Mouse (Mus musculus) neural tube, embryonic 11.5 days (tissue): ENCODE measurements around the gene Rnf123. TPM values are rescaled to one million over a fixed set of nuclear protein-coding genes. Genes with fewer than 3 reads are reported as not detected.

Experiments used
- ATAC-seq: fragments of 200-750 bp; cut with Nextera tagmentation; 2 replicates; pipeline ENCODE4 v1.8.0; 2017; ENCODE audit warnings: moderate number of reproducible peaks, mild to moderate bottlenecking, moderate TSS enrichment, moderate library complexity; ENCODE audit not compliant: insufficient read depth, low FRiP score, low TSS enrichment
- DNase-seq: peaks from one replicate; pipeline ENCODE4 v3.0.0-alpha.2; 2015; ENCODE audit warnings: low spot score
- H3K27ac ChIP-seq: fragments of 300-500 bp; sonication (generic); 2 replicates; pipeline ENCODE4 v1.5.1; 2014; ENCODE audit warnings: low read depth, mild to moderate bottlenecking, low read length
- H3K27me3 ChIP-seq: fragments of 300-500 bp; sonication (generic); 2 replicates; pipeline ENCODE4 v1.6.1; 2014; ENCODE audit warnings: mild to moderate bottlenecking, low read length, mixed read lengths; ENCODE audit not compliant: control insufficient read depth, insufficient read depth
- H3K36me3 ChIP-seq: fragments of 300-500 bp; sonication (generic); 2 replicates; pipeline ENCODE4 v1.6.1; 2014; ENCODE audit warnings: mild to moderate bottlenecking, low read length, moderate library complexity, mixed read lengths; ENCODE audit not compliant: control insufficient read depth, insufficient read depth
- H3K4me1 ChIP-seq: fragments of 300-500 bp; sonication (generic); 2 replicates; pipeline ENCODE4 v1.6.1; 2014; ENCODE audit warnings: low read length, mixed read lengths; ENCODE audit not compliant: control insufficient read depth, insufficient read depth
- H3K4me2 ChIP-seq: fragments of 300-500 bp; sonication (generic); 2 replicates; pipeline ENCODE4 v1.6.1; 2014; ENCODE audit warnings: low read depth, mild to moderate bottlenecking, moderate library complexity
- H3K4me3 ChIP-seq: fragments of 300-500 bp; sonication (generic); 2 replicates; pipeline ENCODE4 v1.5.1; 2014; ENCODE audit warnings: low read depth, low read length
- H3K9ac ChIP-seq: fragments of 300-500 bp; sonication (generic); 2 replicates; pipeline ENCODE4 v1.6.1; 2014; ENCODE audit warnings: mild to moderate bottlenecking, low read length
- H3K9me3 ChIP-seq: fragments of 300-500 bp; sonication (generic); 2 replicates; pipeline ENCODE4 v1.6.1; 2016; ENCODE audit warnings: low read length; ENCODE audit not compliant: control insufficient read depth
- WGBS: fragments of 180-500 bp; shearing (Covaris S2); extraction: QIAGEN DNeasy Blood & Tissue Kit; methylation state at CpG from one replicate; pipeline ENCODE4 v1.1.7; 2014; 5-methylcytosine and 5-hydroxymethylcytosine counted together
- polyA plus RNA-seq: library from polyadenylated mRNA; unstranded; fragments of >200 nt; fragmentation: Nextera tagmentation; extraction: Ambion mirVana; gene quantifications from 2 replicates; pipeline ENCODE4 v1.2.1, GENCODE M21; 2014

Rnf123 gene
- polyA plus RNA-seq, 1 experiment from 2014 or later: 31.6 TPM

- Histone ChIP-seq H3K9ac (no peak overlapping the region), H3K27me3 (no peaks in the 10 kb centered on the region), H3K4me1 (no peaks in the 10 kb centered on the region), H3K36me3 (peaks cover 6% of the 10 kb centered on the region; the same call in 1 of the 2 replicates), H3K4me2 (no peak overlapping the region), H3K4me3 (no peak overlapping the region), H3K27ac (no peak overlapping the region), H3K9me3 (no peaks in the 10 kb centered on the region)
- DNase-seq (no peak), ATAC-seq (no peak)
- WGBS: 76% methylated on average over 3 of the region's 3 CpGs
Observed at GRCm38 (mm10) chr9:108062142-108062541, 21.0 kb downstream of the Rnf123 start.

- Histone ChIP-seq H3K36me3 (peaks cover 10% of the 10 kb centered on the region; the same call in 1 of the 2 replicates), H3K4me2 (no peak overlapping the region), H3K4me1 (no peaks in the 10 kb centered on the region), H3K27me3 (no peaks in the 10 kb centered on the region), H3K27ac (no peak overlapping the region), H3K4me3 (no peak overlapping the region), H3K9ac (no peak overlapping the region), H3K9me3 (no peaks in the 10 kb centered on the region)
- ATAC-seq (no peak), DNase-seq (no peak)
- 96% methylated on average over 9 of the region's 9 CpGs for WGBS
Observed at GRCm38 (mm10) chr9:108058291-108058690, 24.9 kb downstream of the Rnf123 start.

GRCm38 (mm10) chr9:108057262-108057562 is 25.9 kb downstream of the Rnf123 start:
- ATAC-seq (no peak), DNase-seq (no peak)
- Histone ChIP-seq H3K9ac (no peak overlapping the region), H3K36me3 (peaks cover 8% of the 10 kb centered on the region; the same call in 1 of the 2 replicates), H3K9me3 (no peaks in the 10 kb centered on the region), H3K4me3 (no peak overlapping the region), H3K4me2 (no peak overlapping the region), H3K4me1 (peaks cover 4% of the 10 kb centered on the region; the same call in 1 of the 2 replicates), H3K27me3 (no peaks in the 10 kb centered on the region), H3K27ac (no peak overlapping the region)
- 97% methylated on average over 5 of the region's 5 CpGs for WGBS

- Histone ChIP-seq H3K4me2 (no peak overlapping the region), H3K36me3 (peaks cover 9% of the 10 kb centered on the region), H3K4me1 (peaks cover 4% of the 10 kb centered on the region; the same call in 1 of the 2 replicates), H3K27me3 (no peaks in the 10 kb centered on the region), H3K9ac (no peak overlapping the region), H3K4me3 (no peak overlapping the region), H3K27ac (no peak overlapping the region), H3K9me3 (no peaks in the 10 kb centered on the region)
- DNase-seq: no peak
- WGBS: 85% methylated on average over 28 of the region's 28 CpGs
- no peak for ATAC-seq
Observed at GRCm38 (mm10) chr9:108056361-108057261, 26.5 kb downstream of the Rnf123 start.

- H3K27me3 ChIP-seq: no peaks in the 10 kb centered on the region
- WGBS: 84% methylated on average over 6 of the region's 6 CpGs
- peaks cover 13% of the 10 kb centered on the region for H3K36me3 ChIP-seq
- no peak overlapping the region for H3K27ac ChIP-seq
- no peak overlapping the region for H3K9ac ChIP-seq
- no peaks in the 10 kb centered on the region for H3K9me3 ChIP-seq
- DNase-seq (no peak), ATAC-seq (no peak)
- H3K4me1 ChIP-seq: peaks cover 4% of the 10 kb centered on the region; the same call in 1 of the 2 replicates
- H3K4me2 ChIP-seq: no peak overlapping the region
- no peak overlapping the region for H3K4me3 ChIP-seq
Observed at GRCm38 (mm10) chr9:108055661-108056237, 27.4 kb downstream of the Rnf123 start.

- Histone ChIP-seq H3K9me3 (no peaks in the 10 kb centered on the region), H3K27ac (no peak overlapping the region), H3K36me3 (peaks cover 13% of the 10 kb centered on the region), H3K4me1 (peaks cover 4% of the 10 kb centered on the region; the same call in 1 of the 2 replicates), H3K4me2 (no peak overlapping the region), H3K4me3 (no peak overlapping the region), H3K9ac (no peak overlapping the region), H3K27me3 (no peaks in the 10 kb centered on the region)
- DNase-seq: no peak
- 82% methylated on average over 1 of the region's 1 CpGs for WGBS
- ATAC-seq: no peak
Observed at GRCm38 (mm10) chr9:108055061-108055460, 28.1 kb downstream of the Rnf123 start.

GRCm38 (mm10) chr9:108054331-108055040 is 28.7 kb downstream of the Rnf123 start:
- Histone ChIP-seq H3K36me3 (peaks cover 13% of the 10 kb centered on the region), H3K27ac (no peak overlapping the region), H3K9ac (no peak overlapping the region), H3K27me3 (no peaks in the 10 kb centered on the region), H3K4me2 (no peak overlapping the region), H3K9me3 (no peaks in the 10 kb centered on the region), H3K4me1 (peaks cover 7% of the 10 kb centered on the region; the same call in 1 of the 2 replicates), H3K4me3 (no peak overlapping the region)
- DNase-seq (no peak), ATAC-seq (no peak)
- WGBS: 90% methylated on average over 22 of the region's 22 CpGs

GRCm38 (mm10) chr9:108053665-108054225 is 29.4 kb downstream of the Rnf123 start:
- no peaks in the 10 kb centered on the region for H3K27me3 ChIP-seq
- no peak overlapping the region for H3K4me3 ChIP-seq
- DNase-seq (no peak), ATAC-seq (no peak)
- no peak overlapping the region for H3K27ac ChIP-seq
- no peaks in the 10 kb centered on the region for H3K9me3 ChIP-seq
- WGBS: 95% methylated on average over 15 of the region's 15 CpGs
- no peak overlapping the region for H3K9ac ChIP-seq
- H3K4me1 ChIP-seq: peaks cover 7% of the 10 kb centered on the region; the same call in 1 of the 2 replicates
- H3K4me2 ChIP-seq: no peak overlapping the region
- H3K36me3 ChIP-seq: peaks cover 13% of the 10 kb centered on the region
